Comparison of ENCODE assay signal across 8 mouse cellular contexts in the genomic region with DNA sequence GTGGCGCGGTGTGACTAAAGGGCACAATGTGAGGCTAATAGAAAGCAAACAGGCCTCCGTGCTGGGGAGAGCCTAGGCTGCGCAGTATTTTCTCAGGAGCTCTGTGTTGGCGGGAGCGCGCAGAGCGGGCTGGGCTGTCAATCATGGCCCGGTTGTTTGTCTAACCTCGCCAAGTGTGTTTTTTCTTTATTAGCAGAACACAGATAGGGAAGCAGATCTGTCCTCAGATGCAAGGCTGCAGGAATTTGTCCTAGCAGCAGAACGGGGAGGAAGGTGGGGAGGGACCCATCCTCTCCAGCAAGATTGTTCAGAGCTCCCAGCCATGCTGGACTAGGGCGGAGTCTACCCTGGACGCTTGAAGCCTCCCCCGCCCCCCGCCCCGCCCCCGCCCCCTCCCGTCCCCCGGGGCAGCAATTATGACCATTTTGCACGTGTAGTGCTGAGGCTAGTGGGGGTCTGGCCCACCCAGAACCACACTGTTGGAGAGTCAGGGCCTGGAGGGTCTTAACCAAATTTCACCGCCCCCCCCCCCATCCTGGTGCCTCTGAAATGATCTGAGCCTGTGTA. TPM values are rescaled to one million over a fixed set of nuclear protein-coding genes. Genes with fewer than 3 reads are reported as not detected.
DNase-seq lines count a peak whose midpoint lies in the region; ATAC-seq lines count a peak whose summit lies in the region.

No protein-coding gene starts in this region.

- WGBS in kidney, embryonic 14.5 days, result 1% methylated on average over 21 of the region's 21 CpGs
- 4% methylated on average over 15 of the region's 21 CpGs for WGBS in intestine, embryonic 15.5 days
- 2% methylated on average over 21 of the region's 21 CpGs for WGBS in neural tube, embryonic 13.5 days

- H3K27ac ChIP-seq in kidney, embryonic 14.5 days (ENCODE audit: low read depth, low read length), result no peak overlapping the region
- no peak overlapping the region for H3K27ac ChIP-seq in intestine, embryonic 15.5 days
- H3K27ac ChIP-seq in neural tube, embryonic 13.5 days (replicated peaks), result no peak overlapping the region

- peak; percentile 66 for ATAC-seq in kidney, embryonic 14.5 days (ENCODE audit: low FRiP score, low TSS enrichment)
- peak; percentile 75 for ATAC-seq in intestine, embryonic 15.5 days
- peak; percentile 70 for ATAC-seq in neural tube, embryonic 13.5 days (ENCODE audit: low read depth)

- H3K9ac ChIP-seq in kidney, embryonic 14.5 days (ENCODE audit: low read depth, low read length), result peak overlapping the region; percentile 1; the same call in 1 of the 2 replicates
- H3K9ac ChIP-seq in intestine, embryonic 15.5 days, result peak overlapping the region; percentile 23; the same call in 1 of the 2 replicates
- H3K9ac ChIP-seq in neural tube, embryonic 13.5 days, result peak overlapping the region; percentile 53

- no peak for DNase-seq in kidney, postnatal 14 days
- DNase-seq in embryo, embryonic 9.5 days (ENCODE audit: extremely low spot score), result peak; percentile 65
- DNase-seq in urinary bladder, postnatal 25 days (ENCODE audit: low spot score), result no peak
- no peak for DNase-seq in urinary bladder, adult 18-20 months (ENCODE audit: low spot score in 2 of 2)
- no peak for DNase-seq in thymus, postnatal 0 days (ENCODE audit: low spot score)

- H3K4me3 ChIP-seq in kidney, embryonic 14.5 days (ENCODE audit: low read length), result peak overlapping the region; percentile 40
- peak overlapping the region; percentile 36 for H3K4me3 ChIP-seq in intestine, embryonic 15.5 days (replicated peaks)
- H3K4me3 ChIP-seq in neural tube, embryonic 13.5 days, result peak overlapping the region; percentile 38

- peak overlapping the region; percentile 57 for H3K4me2 ChIP-seq in kidney, embryonic 14.5 days (replicated peaks; ENCODE audit: low read depth, low read length)
- H3K4me2 ChIP-seq in intestine, embryonic 15.5 days (replicated peaks), result peak overlapping the region; percentile 65
- peak overlapping the region; percentile 57 for H3K4me2 ChIP-seq in neural tube, embryonic 13.5 days

- H3K9me3 ChIP-seq in kidney, embryonic 14.5 days (ENCODE audit: control insufficient read depth, low read length), result no peaks in the 10 kb centered on the region
- H3K9me3 ChIP-seq in intestine, embryonic 15.5 days, result no peaks in the 10 kb centered on the region
- H3K9me3 ChIP-seq in neural tube, embryonic 13.5 days, result no peaks in the 10 kb centered on the region

- H3K36me3 ChIP-seq in kidney, embryonic 14.5 days (ENCODE audit: control insufficient read depth, insufficient read depth, low read length), result no peaks in the 10 kb centered on the region
- H3K36me3 ChIP-seq in intestine, embryonic 15.5 days, result no peaks in the 10 kb centered on the region
- H3K36me3 ChIP-seq in neural tube, embryonic 13.5 days, result no peaks in the 10 kb centered on the region

- H3K27me3 ChIP-seq in kidney, embryonic 14.5 days (ENCODE audit: control insufficient read depth, insufficient read depth, low read length), result peaks cover 2% of the 10 kb centered on the region; the same call in 1 of the 2 replicates
- peaks cover 3% of the 10 kb centered on the region; the same call in 1 of the 2 replicates for H3K27me3 ChIP-seq in intestine, embryonic 15.5 days (replicated peaks)
- peaks cover 9% of the 10 kb centered on the region for H3K27me3 ChIP-seq in neural tube, embryonic 13.5 days

- H3K4me1 ChIP-seq in kidney, embryonic 14.5 days (ENCODE audit: control insufficient read depth, insufficient read depth, low read length), result no peaks in the 10 kb centered on the region
- H3K4me1 ChIP-seq in intestine, embryonic 15.5 days (replicated peaks), result 0 out of 2 replicates have a peak, but pooled peaks cover 5% of the 10 kb centered on the region
- H3K4me1 ChIP-seq in neural tube, embryonic 13.5 days (replicated peaks), result peaks cover 13% of the 10 kb centered on the region

RNA-seq across cellular contexts. Expression of a gene that starts 43.7 kb away (rescaled TPM):
- 0.46 TPM in 1 of 2 replicates, not detected in the other for polyA plus RNA-seq in kidney, embryonic 14.5 days (2014; fragmentation: Nextera tagmentation; extraction: Ambion mirVana)
- 1.3 and 1.4 TPM in 2 replicates for polyA plus RNA-seq in intestine, embryonic 15.5 days (2015; fragmentation: Nextera tagmentation; extraction: Ambion mirVana)
- polyA plus RNA-seq in neural tube, embryonic 13.5 days (2015; fragmentation: Nextera tagmentation; extraction: Ambion mirVana), result 0.18 TPM in 1 of 2 replicates, not detected in the other
- polyA plus RNA-seq in thymus, postnatal 0 days (2015; fragmentation: Nextera tagmentation; extraction: Ambion mirVana), result 0.30 and 0.38 TPM in 2 replicates

Comparison
In these comparisons a context has a peak if more than half of its experiments do, and no peak if none do; other contexts are left out.
1. H3K9ac ChIP-seq: peak in every context shown above with its lines; median percentile 53 in neural tube, embryonic 13.5 days; 23 in intestine, embryonic 15.5 days; 1 in kidney, embryonic 14.5 days.